Mouse (Mus musculus): ENCODE results near the gene Vps13d. TPM values are rescaled to one million over a fixed set of nuclear protein-coding genes. Genes with fewer than 3 reads are reported as not detected.

Gene Vps13d
- polyA plus RNA-seq, 1 experiment from 2014 or later = 6.7 TPM

DNA sequence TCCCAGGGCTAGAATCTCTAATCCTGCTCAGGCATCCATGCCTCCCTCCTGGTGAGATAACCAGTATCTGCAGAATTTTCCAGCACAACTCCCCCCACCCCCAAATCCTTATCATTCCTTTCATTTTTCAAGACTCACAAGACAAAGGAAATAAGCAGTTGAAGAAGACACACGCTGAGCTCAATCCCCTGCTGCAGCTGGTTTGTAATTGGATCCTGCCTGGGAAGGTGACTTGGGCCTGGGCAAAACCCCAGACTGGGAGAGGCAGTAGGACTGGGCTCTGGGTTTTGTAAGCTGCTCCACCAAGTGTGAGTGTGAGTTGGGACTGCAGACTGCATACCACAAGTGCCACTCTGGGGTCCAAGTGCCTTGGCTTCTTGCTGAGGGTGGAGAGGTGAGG, 260.3 kb downstream of the Vps13d start:
- H3K9me3 ChIP-seq = no peaks in the 10 kb centered on the region
- H3K9ac ChIP-seq = no peak overlapping the region
- 12% methylated on average over 1 of the region's 1 CpGs for WGBS
- no peaks in the 10 kb centered on the region for H3K27me3 ChIP-seq
- H3K36me3 ChIP-seq = no peaks in the 10 kb centered on the region
- peaks cover 20% of the 10 kb centered on the region for H3K4me1 ChIP-seq
- no peak for ATAC-seq (ENCODE audit: borderline replicate concordance, extremely low read depth, low FRiP score, low TSS enrichment)
- no peak overlapping the region for H3K4me2 ChIP-seq
- H3K4me3 ChIP-seq = no peak overlapping the region
- H3K27ac ChIP-seq = no peak overlapping the region

DNA sequence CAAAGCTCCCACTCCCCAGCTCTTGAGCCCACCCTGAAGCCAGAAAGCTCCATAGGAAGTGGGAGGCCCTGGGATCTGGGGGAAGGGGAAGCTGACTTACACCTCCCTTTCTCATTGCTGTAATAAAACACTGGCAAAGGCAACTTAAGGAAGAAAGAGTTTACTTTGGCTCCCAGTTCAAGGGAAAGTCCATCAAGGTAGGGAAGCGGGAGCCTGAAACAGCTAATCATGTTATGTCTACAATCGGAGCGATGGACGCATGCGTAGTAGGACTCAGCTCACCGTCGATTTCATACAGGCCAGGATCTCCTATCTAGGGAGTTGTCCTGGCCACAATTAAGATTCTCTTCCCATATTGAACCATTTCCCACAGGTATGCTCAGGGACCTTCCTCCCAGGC, 263.6 kb downstream of the Vps13d start:
- Histone ChIP-seq H3K36me3 (peaks cover 8% of the 10 kb centered on the region; the same call in 1 of the 2 replicates), H3K27me3 (no peaks in the 10 kb centered on the region), H3K9me3 (no peaks in the 10 kb centered on the region), H3K4me3 (no peak overlapping the region), H3K9ac (no peak overlapping the region), H3K27ac (peak overlapping the region; percentile 92), H3K4me2 (no peak overlapping the region), H3K4me1 (peaks cover 22% of the 10 kb centered on the region)
- ATAC-seq (ENCODE audit: borderline replicate concordance, extremely low read depth, low FRiP score, low TSS enrichment) = no peak
- 75% methylated on average over 7 of the region's 7 CpGs for WGBS

- Histone ChIP-seq H3K36me3 (peaks cover 8% of the 10 kb centered on the region; the same call in 1 of the 2 replicates), H3K27ac (peak overlapping the region; percentile 92), H3K9me3 (no peaks in the 10 kb centered on the region), H3K4me3 (no peak overlapping the region), H3K4me2 (peak overlapping the region; percentile 9; the same call in 1 of the 2 replicates), H3K27me3 (no peaks in the 10 kb centered on the region), H3K9ac (no peak overlapping the region), H3K4me1 (peaks cover 22% of the 10 kb centered on the region)
- WGBS = 7% methylated on average over 10 of the region's 10 CpGs
- ATAC-seq (ENCODE audit: borderline replicate concordance, extremely low read depth, low FRiP score, low TSS enrichment) = peak; percentile 95
Observed at GRCm38 (mm10) chr4:144930366-144930765, 264.4 kb downstream of the Vps13d start.

GRCm38 (mm10) chr4:144929811-144930221, 265.0 kb downstream of the Vps13d start:
- no peaks in the 10 kb centered on the region for H3K9me3 ChIP-seq
- peaks cover 8% of the 10 kb centered on the region; the same call in 1 of the 2 replicates for H3K36me3 ChIP-seq
- ATAC-seq (ENCODE audit: borderline replicate concordance, extremely low read depth, low FRiP score, low TSS enrichment) = peak; percentile 35; the same call in 1 of the 2 replicates
- 52% methylated on average over 1 of the region's 1 CpGs for WGBS
- no peak overlapping the region for H3K9ac ChIP-seq
- H3K4me1 ChIP-seq = peaks cover 22% of the 10 kb centered on the region
- H3K4me2 ChIP-seq = no peak overlapping the region
- peak overlapping the region; percentile 92 for H3K27ac ChIP-seq
- H3K4me3 ChIP-seq = no peak overlapping the region
- H3K27me3 ChIP-seq = no peaks in the 10 kb centered on the region

- no peaks in the 10 kb centered on the region for H3K27me3 ChIP-seq
- no peaks in the 10 kb centered on the region for H3K9me3 ChIP-seq
- H3K9ac ChIP-seq = no peak overlapping the region
- no peak overlapping the region for H3K4me3 ChIP-seq
- no peak overlapping the region; the same call in 1 of the 2 replicates for H3K27ac ChIP-seq
- no peak overlapping the region for H3K4me2 ChIP-seq
- peaks cover 22% of the 10 kb centered on the region for H3K4me1 ChIP-seq
- WGBS = 85% methylated on average over 5 of the region's 5 CpGs
- H3K36me3 ChIP-seq = peaks cover 9% of the 10 kb centered on the region; the same call in 1 of the 2 replicates
- no peak for ATAC-seq (ENCODE audit: borderline replicate concordance, extremely low read depth, low FRiP score, low TSS enrichment)
Observed at GRCm38 (mm10) chr4:144928693-144929436, 265.9 kb downstream of the Vps13d start.

Other genes starting within 250 kb of the Vps13d start
- gene Tnfrsf1b, start 51.9 kb upstream of the Vps13d start, polyA plus RNA-seq (2015; fragmentation: Nextera tagmentation; extraction: Ambion mirVana) = 4.5 and 5.2 TPM in 2 replicates
- gene Tnfrsf8, start 120.2 kb upstream of the Vps13d start, polyA plus RNA-seq (2015; fragmentation: Nextera tagmentation; extraction: Ambion mirVana) = 0.15 and 0.98 TPM in 2 replicates